Mouse (Mus musculus): ENCODE measurements at regions not wholly inside any gene's neighbourhood (a gene's known extent, or its start where the extent isn't known, plus 50 kb on each side); places are given as distances from the start of the nearest gene placed in this dataset.
A peak's percentile ranks its signal among the peaks of the same experiment; 100 is the strongest.

GRCm38 (mm10) chr13:28663950-28664681, 289.4 kb downstream of the Sox4 start:
- Histone ChIP-seq H3K4me2 (ENCODE audit: low read depth, low read length) (no peak overlapping the region), H3K36me3 (ENCODE audit: control insufficient read depth, insufficient read depth, low read length) (no peaks in the 10 kb centered on the region), H3K4me1 (ENCODE audit: control insufficient read depth, insufficient read depth, low read length) (peaks cover 22% of the 10 kb centered on the region), H3K9me3 (ENCODE audit: control insufficient read depth, low read length) (no peaks in the 10 kb centered on the region), H3K27ac (ENCODE audit: low read length) (no peak overlapping the region), H3K27me3 (replicated peaks; ENCODE audit: control insufficient read depth, insufficient read depth, low read length) (no peaks in the 10 kb centered on the region), H3K4me3 (ENCODE audit: low read length) (no peak overlapping the region), H3K9ac (ENCODE audit: low read depth, low read length) (no peak overlapping the region)
- 47% methylated on average over 7 of the region's 7 CpGs for WGBS
- no peak for ATAC-seq

- Histone ChIP-seq H3K9ac (ENCODE audit: low read depth, low read length) (no peak overlapping the region), H3K27me3 (replicated peaks; ENCODE audit: control insufficient read depth, insufficient read depth, low read length) (no peaks in the 10 kb centered on the region), H3K4me2 (ENCODE audit: low read depth, low read length) (no peak overlapping the region), H3K27ac (ENCODE audit: low read length) (no peak overlapping the region), H3K4me3 (ENCODE audit: low read length) (no peak overlapping the region), H3K4me1 (ENCODE audit: control insufficient read depth, insufficient read depth, low read length) (peaks cover 27% of the 10 kb centered on the region), H3K9me3 (ENCODE audit: control insufficient read depth, low read length) (no peaks in the 10 kb centered on the region), H3K36me3 (ENCODE audit: control insufficient read depth, insufficient read depth, low read length) (no peaks in the 10 kb centered on the region)
- WGBS, result 13% methylated on average over 5 of the region's 5 CpGs
- no peak for ATAC-seq
These were observed 290.1 kb downstream of the Sox4 start for GRCm38 (mm10) chr13:28663459-28663858.

- H3K4me2 ChIP-seq (ENCODE audit: low read depth, low read length), result peak overlapping the region; percentile 2; the same call in 1 of the 2 replicates
- peak; percentile 94 for ATAC-seq
- H3K27ac ChIP-seq (ENCODE audit: low read length), result no peak overlapping the region
- H3K36me3 ChIP-seq (ENCODE audit: control insufficient read depth, insufficient read depth, low read length), result no peaks in the 10 kb centered on the region
- no peaks in the 10 kb centered on the region for H3K27me3 ChIP-seq (replicated peaks; ENCODE audit: control insufficient read depth, insufficient read depth, low read length)
- peaks cover 27% of the 10 kb centered on the region for H3K4me1 ChIP-seq (ENCODE audit: control insufficient read depth, insufficient read depth, low read length)
- 63% methylated on average over 3 of the region's 3 CpGs for WGBS
- H3K4me3 ChIP-seq (ENCODE audit: low read length), result no peak overlapping the region
- no peaks in the 10 kb centered on the region for H3K9me3 ChIP-seq (ENCODE audit: control insufficient read depth, low read length)
- no peak overlapping the region for H3K9ac ChIP-seq (ENCODE audit: low read depth, low read length)
These were observed 291.2 kb downstream of the Sox4 start for GRCm38 (mm10) chr13:28662316-28662752.

GRCm38 (mm10) chr13:28660151-28660550, 293.4 kb downstream of the Sox4 start:
- Histone ChIP-seq H3K36me3 (ENCODE audit: control insufficient read depth, insufficient read depth, low read length) (no peaks in the 10 kb centered on the region), H3K4me2 (ENCODE audit: low read depth, low read length) (no peak overlapping the region), H3K4me1 (ENCODE audit: control insufficient read depth, insufficient read depth, low read length) (peaks cover 21% of the 10 kb centered on the region), H3K27me3 (replicated peaks; ENCODE audit: control insufficient read depth, insufficient read depth, low read length) (no peaks in the 10 kb centered on the region), H3K9ac (ENCODE audit: low read depth, low read length) (no peak overlapping the region), H3K4me3 (ENCODE audit: low read length) (no peak overlapping the region), H3K27ac (ENCODE audit: low read length) (no peak overlapping the region), H3K9me3 (ENCODE audit: control insufficient read depth, low read length) (no peaks in the 10 kb centered on the region)
- 91% methylated on average over 2 of the region's 2 CpGs for WGBS
- no peak for ATAC-seq

GRCm38 (mm10) chr13:28658652-28659051, 294.9 kb downstream of the Sox4 start:
- Histone ChIP-seq H3K4me2 (ENCODE audit: low read depth, low read length) (no peak overlapping the region), H3K9me3 (ENCODE audit: control insufficient read depth, low read length) (no peaks in the 10 kb centered on the region), H3K9ac (ENCODE audit: low read depth, low read length) (no peak overlapping the region), H3K27ac (ENCODE audit: low read length) (no peak overlapping the region), H3K27me3 (replicated peaks; ENCODE audit: control insufficient read depth, insufficient read depth, low read length) (no peaks in the 10 kb centered on the region), H3K4me1 (ENCODE audit: control insufficient read depth, insufficient read depth, low read length) (peaks cover 17% of the 10 kb centered on the region), H3K36me3 (ENCODE audit: control insufficient read depth, insufficient read depth, low read length) (no peaks in the 10 kb centered on the region), H3K4me3 (ENCODE audit: low read length) (no peak overlapping the region)
- ATAC-seq, result no peak
- 47% methylated on average over 5 of the region's 5 CpGs for WGBS

GRCm38 (mm10) chr13:28654883-28655282, 298.6 kb downstream of the Sox4 start:
- Histone ChIP-seq H3K9me3 (ENCODE audit: control insufficient read depth, low read length) (no peaks in the 10 kb centered on the region), H3K27me3 (replicated peaks; ENCODE audit: control insufficient read depth, insufficient read depth, low read length) (no peaks in the 10 kb centered on the region), H3K4me2 (ENCODE audit: low read depth, low read length) (no peak overlapping the region), H3K9ac (ENCODE audit: low read depth, low read length) (no peak overlapping the region), H3K36me3 (ENCODE audit: control insufficient read depth, insufficient read depth, low read length) (no peaks in the 10 kb centered on the region), H3K4me3 (ENCODE audit: low read length) (no peak overlapping the region), H3K4me1 (ENCODE audit: control insufficient read depth, insufficient read depth, low read length) (peaks cover 9% of the 10 kb centered on the region; the same call in 1 of the 2 replicates), H3K27ac (ENCODE audit: low read length) (no peak overlapping the region)
- ATAC-seq, result no peak

GRCm38 (mm10) chr13:28653362-28653761, 300.2 kb downstream of the Sox4 start:
- Histone ChIP-seq H3K9me3 (ENCODE audit: control insufficient read depth, low read length) (no peaks in the 10 kb centered on the region), H3K4me3 (ENCODE audit: low read length) (no peak overlapping the region), H3K27me3 (replicated peaks; ENCODE audit: control insufficient read depth, insufficient read depth, low read length) (no peaks in the 10 kb centered on the region), H3K4me1 (ENCODE audit: control insufficient read depth, insufficient read depth, low read length) (no peaks in the 10 kb centered on the region), H3K27ac (ENCODE audit: low read length) (no peak overlapping the region), H3K36me3 (ENCODE audit: control insufficient read depth, insufficient read depth, low read length) (no peaks in the 10 kb centered on the region), H3K9ac (ENCODE audit: low read depth, low read length) (no peak overlapping the region), H3K4me2 (ENCODE audit: low read depth, low read length) (no peak overlapping the region)
- ATAC-seq, result no peak
- WGBS, result 77% methylated on average over 4 of the region's 4 CpGs

GRCm38 (mm10) chr13:28651810-28652209, 301.7 kb downstream of the Sox4 start:
- no peaks in the 10 kb centered on the region for H3K4me1 ChIP-seq (ENCODE audit: control insufficient read depth, insufficient read depth, low read length)
- no peaks in the 10 kb centered on the region for H3K36me3 ChIP-seq (ENCODE audit: control insufficient read depth, insufficient read depth, low read length)
- H3K4me3 ChIP-seq (ENCODE audit: low read length), result no peak overlapping the region
- H3K9ac ChIP-seq (ENCODE audit: low read depth, low read length), result no peak overlapping the region
- no peak overlapping the region for H3K27ac ChIP-seq (ENCODE audit: low read length)
- H3K9me3 ChIP-seq (ENCODE audit: control insufficient read depth, low read length), result no peaks in the 10 kb centered on the region
- H3K27me3 ChIP-seq (replicated peaks; ENCODE audit: control insufficient read depth, insufficient read depth, low read length), result no peaks in the 10 kb centered on the region
- WGBS, result 91% methylated on average over 2 of the region's 2 CpGs
- ATAC-seq, result no peak
- no peak overlapping the region for H3K4me2 ChIP-seq (ENCODE audit: low read depth, low read length)

- ATAC-seq, result peak; percentile 55; the same call in 1 of the 2 replicates
- no peak overlapping the region for H3K27ac ChIP-seq (ENCODE audit: low read length)
- WGBS, result 69% methylated on average over 4 of the region's 4 CpGs
- H3K9ac ChIP-seq (ENCODE audit: low read depth, low read length), result no peak overlapping the region
- H3K4me1 ChIP-seq (ENCODE audit: control insufficient read depth, insufficient read depth, low read length), result no peaks in the 10 kb centered on the region
- no peaks in the 10 kb centered on the region for H3K27me3 ChIP-seq (replicated peaks; ENCODE audit: control insufficient read depth, insufficient read depth, low read length)
- no peaks in the 10 kb centered on the region for H3K36me3 ChIP-seq (ENCODE audit: control insufficient read depth, insufficient read depth, low read length)
- H3K4me2 ChIP-seq (ENCODE audit: low read depth, low read length), result no peak overlapping the region
- H3K4me3 ChIP-seq (ENCODE audit: low read length), result no peak overlapping the region
- H3K9me3 ChIP-seq (ENCODE audit: control insufficient read depth, low read length), result no peaks in the 10 kb centered on the region
These were observed 307.6 kb downstream of the Sox4 start for GRCm38 (mm10) chr13:28645881-28646280.

Data from intestine, embryonic 16.5 days (tissue).